Mouse (Mus musculus) fat pad, adult 2 months (tissue): ENCODE measurements at regions not wholly inside any gene's neighbourhood (a gene's known extent, or its start where the extent isn't known, plus 50 kb on each side); places are given as distances from the start of the nearest gene placed in this dataset.
"Not testable (repeated sequence)": the region's sequence is repeated elsewhere in the genome, so short reads cannot be mapped to it uniquely, and the experiment has no call there.

Experiments
- DNase-seq: peaks from one replicate; pipeline ENCODE4 v3.0.0-alpha.2; 2011; ENCODE audit warnings: low read depth, low spot score; ENCODE audit errors: extremely low read depth

DNA sequence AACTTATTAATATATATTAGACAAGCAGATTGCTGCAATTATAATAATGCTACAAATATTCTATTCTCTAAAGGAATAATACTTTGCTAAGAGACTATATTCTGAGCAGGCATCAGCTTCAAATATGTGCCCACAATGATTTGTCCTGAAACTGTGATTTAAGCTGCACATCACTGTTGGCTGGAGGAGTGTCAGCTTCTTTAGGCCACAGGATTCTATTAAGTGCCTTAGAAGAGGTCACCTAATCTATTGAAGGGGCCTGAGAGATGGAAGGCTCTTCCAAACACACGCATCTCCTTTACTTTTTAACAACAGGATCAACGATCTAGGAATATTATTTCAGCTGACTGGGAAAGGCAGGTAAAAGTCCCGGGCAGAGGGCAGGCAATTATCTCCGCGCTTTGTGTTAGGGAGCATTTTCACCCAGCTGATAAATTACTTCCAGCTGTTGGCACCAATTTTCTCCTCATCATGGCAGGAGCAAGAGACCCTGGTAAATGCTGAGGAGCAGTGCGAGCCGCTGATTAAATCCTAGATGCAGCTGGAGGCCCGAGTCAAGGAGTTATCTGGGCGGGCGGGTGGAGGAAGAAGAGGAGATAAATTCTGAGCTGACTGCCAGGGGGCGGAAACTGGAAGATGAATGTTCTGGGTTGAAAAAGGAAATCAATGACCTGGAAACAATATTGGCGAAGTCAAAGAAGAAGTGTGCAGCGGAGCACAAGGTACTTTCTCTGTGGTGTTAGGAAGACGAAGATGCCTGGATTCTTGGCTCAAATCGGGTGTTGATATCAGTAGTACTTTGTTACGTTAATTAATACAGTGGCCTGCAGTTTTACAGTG is 290.9 kb upstream of the Ift57 start:
- DNase-seq = no peak

DNA sequence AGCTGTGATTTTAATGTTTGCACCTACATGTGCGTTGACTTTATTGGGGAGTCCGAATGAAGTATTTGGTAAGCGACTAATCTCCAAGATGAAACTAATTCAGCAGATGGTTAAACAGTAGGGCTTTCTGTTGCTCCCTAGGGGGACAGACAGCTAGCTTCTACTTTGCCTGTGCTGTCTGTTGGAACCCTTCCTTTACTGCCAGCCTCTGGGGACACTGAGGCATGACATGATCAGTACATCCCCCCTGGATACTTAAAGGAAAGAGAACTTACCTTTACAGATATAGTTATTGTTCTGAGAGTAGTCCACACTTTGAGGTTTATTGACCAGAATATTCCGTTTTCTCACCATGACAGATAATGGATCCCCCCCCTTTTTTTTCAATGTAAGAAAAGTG is 289.8 kb upstream of the Ift57 start:
- no peak for DNase-seq

DNA sequence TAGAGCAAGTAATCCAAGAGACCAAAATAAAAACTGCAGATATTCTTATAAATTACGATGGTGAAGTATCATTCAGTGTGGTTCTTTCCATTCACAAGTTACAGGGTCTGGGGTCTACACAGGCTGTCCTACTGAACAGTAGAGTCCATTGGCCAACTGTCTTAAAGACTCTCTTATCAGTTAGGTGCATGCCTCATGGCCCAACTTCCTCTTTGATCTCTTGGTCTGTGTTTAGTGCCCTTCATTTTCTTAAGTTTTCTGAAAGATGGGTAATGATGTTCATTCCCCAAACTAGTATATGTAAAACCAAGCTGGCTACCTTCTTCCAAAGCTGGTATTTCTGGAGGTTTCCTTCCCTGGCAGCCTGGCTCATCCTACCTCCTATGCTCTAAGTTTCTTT is 268.7 kb upstream of the Ift57 start:
- no peak for DNase-seq

- no peak for DNase-seq
These were observed 267.1 kb upstream of the Ift57 start for GRCm38 (mm10) chr16:49431902-49432301.

DNA sequence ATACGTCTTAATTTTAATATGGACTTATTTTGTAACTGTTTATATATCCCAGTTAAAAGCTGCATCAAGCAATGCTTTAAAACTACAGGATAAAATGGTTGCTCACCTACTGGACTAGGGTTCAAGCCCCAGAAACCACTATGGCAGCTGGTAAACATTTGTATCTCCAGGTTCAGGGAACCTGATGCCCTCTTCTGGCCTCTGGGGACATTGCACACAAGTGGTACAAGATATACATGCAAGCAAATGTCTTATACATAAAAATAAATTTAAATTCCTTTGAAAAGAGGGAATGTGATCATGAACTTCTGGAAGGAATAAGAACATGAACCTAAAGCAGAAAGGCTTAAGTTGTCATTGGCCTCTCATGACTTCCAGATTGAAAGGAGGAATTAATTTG is 257.8 kb upstream of the Ift57 start:
- DNase-seq = no peak

GRCm38 (mm10) chr16:49447356-49447755 is 251.7 kb upstream of the Ift57 start:
- DNase-seq = not testable (repeated sequence)

GRCm38 (mm10) chr16:49493881-49494280 is 205.2 kb upstream of the Ift57 start:
- no peak for DNase-seq

DNA sequence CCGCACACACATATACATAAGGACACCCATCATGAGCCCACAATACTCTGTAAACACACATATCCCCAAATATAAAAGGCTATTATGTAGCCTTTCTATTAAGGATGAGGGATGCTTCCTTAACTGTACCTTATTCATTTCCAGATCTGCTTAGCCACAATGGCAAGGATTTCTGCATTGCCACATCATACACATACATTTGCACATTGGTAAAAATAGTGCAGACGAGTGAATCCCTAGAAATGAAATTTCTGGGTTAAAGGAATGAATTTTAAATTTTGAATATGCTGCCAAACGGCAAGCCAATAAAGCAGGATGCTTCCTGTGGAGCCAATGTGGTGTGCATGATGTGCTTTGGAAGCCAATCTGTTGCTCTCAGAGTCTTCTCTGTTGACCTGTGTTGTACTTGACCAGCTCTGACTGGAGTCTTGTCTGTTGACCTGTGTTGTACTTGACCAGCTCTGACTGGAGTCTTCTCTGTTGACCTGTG is 201.5 kb upstream of the Ift57 start:
- DNase-seq = no peak

DNA sequence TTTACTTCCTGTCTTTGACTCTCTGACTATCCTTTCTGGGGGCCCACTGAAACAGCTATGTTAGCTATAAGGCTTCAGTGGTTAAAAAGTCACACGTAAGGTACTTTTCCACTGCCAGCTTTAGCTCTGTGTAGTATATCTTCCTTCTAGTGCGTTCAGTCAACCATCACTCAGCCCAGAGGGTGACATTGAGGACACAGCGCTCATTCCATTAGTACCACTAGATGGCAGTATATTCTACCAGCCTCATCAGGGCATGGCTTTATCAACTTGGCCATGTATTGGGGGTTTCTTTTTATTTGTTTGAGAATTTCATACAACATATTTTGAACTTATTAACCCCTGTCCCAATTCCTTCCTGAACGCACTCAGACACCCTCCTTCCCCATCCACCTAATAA is 198.2 kb upstream of the Ift57 start:
- DNase-seq = no peak

DNA sequence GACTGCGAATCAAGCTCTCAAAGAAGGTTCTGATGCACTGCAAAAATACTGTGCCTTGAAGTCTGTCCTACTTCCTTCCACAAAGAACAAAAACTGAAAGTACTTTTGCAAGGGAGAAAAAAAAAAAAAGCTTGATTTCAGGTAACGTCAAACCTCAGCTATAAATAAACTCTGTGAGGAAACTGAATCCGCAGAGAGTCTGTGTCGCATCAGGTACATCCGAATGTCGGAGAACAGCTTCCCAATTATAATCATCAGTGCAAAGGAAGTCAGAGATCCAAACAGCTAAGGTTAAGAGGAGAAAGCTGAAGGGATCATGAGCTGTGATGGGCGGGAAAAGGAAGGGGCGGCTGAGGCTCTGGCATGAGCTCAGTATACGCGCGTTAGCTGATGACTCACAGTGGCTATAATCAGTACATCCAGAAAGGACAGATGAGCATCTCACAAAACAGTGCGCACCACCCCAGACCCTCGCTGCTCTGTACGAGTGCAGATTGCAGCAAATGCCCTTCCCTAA is 195.1 kb upstream of the Ift57 start:
- DNase-seq = no peak

- DNase-seq = no peak
These were observed 194.4 kb upstream of the Ift57 start for GRCm38 (mm10) chr16:49504669-49505068.

GRCm38 (mm10) chr16:49505271-49505670 is 193.8 kb upstream of the Ift57 start:
- DNase-seq = no peak

DNA sequence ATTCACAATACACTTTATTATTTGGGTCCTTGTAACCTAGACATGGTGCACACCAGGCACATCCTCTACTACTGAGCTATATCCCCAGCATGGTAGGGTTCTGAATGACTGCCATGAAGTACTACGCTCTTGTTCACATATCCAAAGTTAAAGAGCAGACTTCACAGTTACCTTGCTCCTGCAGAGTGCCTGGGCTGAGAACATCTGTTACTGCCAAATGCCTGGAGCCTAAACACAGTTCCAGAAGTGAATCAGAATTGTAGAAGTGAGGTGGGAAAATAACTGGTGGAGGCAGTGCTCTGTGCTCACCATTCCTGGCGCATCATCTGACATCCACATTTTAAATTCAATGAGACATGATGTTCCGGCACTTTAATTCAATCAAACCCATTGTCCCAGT is 180.2 kb upstream of the Ift57 start:
- no peak for DNase-seq

DNA sequence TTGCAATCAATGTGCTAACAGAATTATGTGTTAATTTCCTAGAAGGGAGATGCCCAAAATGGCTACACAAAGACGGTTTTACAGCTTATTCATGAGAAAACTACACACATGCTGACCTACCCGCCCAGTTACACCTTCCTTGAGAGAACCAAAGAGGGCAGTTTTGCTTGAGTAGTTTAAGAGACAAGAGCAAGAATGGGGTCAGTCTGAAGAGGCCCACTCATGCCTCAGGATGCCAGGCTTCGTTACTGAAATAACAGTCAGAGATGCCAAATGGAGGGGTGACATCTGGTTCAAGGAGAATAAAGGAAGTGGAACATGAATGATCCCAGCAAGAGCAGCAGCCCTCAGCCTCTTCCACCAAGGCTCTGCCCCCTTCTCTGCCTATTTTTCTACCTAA is 178.6 kb upstream of the Ift57 start:
- DNase-seq = no peak

GRCm38 (mm10) chr16:49521685-49522084 is 177.3 kb upstream of the Ift57 start:
- no peak for DNase-seq

- DNase-seq = no peak
These were observed 176.5 kb upstream of the Ift57 start for GRCm38 (mm10) chr16:49522576-49522975.

DNA sequence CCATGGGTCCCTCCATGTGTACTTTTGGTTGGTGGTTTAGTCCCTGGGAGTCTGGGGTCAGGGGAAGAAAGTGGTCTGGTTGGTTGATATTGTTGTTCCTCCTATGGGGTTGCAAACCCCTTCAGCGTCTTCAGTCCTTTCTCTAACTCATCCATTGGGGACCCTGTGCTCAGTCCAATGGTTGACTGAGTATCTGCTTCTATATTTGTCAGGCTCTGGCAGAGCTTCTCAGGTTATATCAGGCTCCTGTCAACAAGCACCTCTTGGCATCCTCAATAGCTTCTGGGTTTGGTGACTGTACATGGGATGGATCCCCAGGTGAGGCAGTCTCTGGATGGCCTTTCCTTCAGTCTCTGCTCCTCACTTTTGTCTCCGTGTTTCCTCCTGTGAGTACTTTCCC is 170.4 kb upstream of the Ift57 start:
- DNase-seq = not testable (repeated sequence)

DNA sequence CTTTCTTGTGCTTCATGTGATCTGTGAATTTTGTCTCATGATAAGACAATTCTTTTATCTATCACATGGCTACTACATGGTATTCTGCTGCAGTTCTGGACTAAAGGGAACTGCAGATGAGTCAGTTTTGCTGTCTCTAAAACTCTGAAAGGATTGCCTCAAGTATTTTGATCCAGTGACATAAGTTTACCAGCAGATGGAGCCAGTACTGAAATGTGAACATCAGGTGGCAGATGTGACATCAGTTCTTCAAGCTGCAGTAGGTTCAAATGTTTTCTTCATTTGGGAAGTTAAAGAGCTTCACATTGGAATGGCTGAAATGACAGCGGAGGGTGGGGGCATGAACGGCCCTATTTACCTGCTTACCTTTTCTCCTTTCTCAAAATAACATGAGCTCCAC is 170.0 kb upstream of the Ift57 start:
- no peak for DNase-seq

GRCm38 (mm10) chr16:49530051-49530450 is 169.0 kb upstream of the Ift57 start:
- no peak for DNase-seq

- DNase-seq = no peak
These were observed 166.9 kb upstream of the Ift57 start for GRCm38 (mm10) chr16:49532071-49532686.

DNA sequence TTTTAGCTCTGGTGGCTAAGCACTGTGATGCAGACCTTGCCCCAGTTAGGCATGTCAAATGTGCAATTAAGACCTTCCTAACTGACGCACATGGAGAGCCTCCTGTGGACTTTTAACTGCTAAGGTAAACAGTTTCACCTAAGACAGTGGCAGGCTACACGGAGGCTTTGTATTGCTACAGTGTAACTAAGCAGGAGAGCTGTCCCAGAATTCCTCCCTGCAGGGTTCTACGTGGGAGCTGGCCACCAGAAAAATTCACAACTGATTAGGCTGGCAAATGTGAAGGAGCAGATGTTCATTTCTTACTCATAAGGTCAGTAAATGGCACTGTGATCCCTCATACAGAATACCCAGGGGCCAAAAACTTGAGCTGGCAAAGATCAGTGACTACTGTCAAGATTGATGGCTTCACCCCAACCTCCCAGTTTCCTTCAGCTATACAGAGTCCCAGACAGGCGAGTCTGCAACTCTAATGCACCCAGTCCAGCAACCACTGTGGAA is 165.5 kb upstream of the Ift57 start:
- no peak for DNase-seq

- no peak for DNase-seq
These were observed 148.8 kb upstream of the Ift57 start for GRCm38 (mm10) chr16:49550231-49550630.
